Mouse (Mus musculus) adrenal gland, postnatal 4 days (tissue): ENCODE data around the gene Tdrd6. TPM values are rescaled to one million over a fixed set of nuclear protein-coding genes. Genes with fewer than 3 reads are reported as not detected.
A peak's percentile ranks its signal among the peaks of the same experiment; 100 is the strongest.

Experiments used
- DNase-seq, 2 experiments: peaks; one replicate each; pipeline ENCODE4 v3.0.0; 2021 to 2022; ENCODE audit warnings: low spot score in 2 of 2, mixed read lengths in 2 of 2
- long read RNA-seq, 2 experiments: library from polyadenylated mRNA; stranded (forward); transcript quantifications; one replicate each; pipeline ENCODE4 v2.0.0; 2021
- total RNA-seq, 2 experiments: library from RNA; stranded (reverse); gene quantifications; 2 replicates each; pipeline ENCODE4 v1.2.3; 2021

The Tdrd6 gene
- total RNA-seq, result under 1 TPM; 0.06 to 0.11 TPM
- long read RNA-seq, experiment 1, result 0 reads
- long read RNA-seq, experiment 2, result 0 reads

DNA sequence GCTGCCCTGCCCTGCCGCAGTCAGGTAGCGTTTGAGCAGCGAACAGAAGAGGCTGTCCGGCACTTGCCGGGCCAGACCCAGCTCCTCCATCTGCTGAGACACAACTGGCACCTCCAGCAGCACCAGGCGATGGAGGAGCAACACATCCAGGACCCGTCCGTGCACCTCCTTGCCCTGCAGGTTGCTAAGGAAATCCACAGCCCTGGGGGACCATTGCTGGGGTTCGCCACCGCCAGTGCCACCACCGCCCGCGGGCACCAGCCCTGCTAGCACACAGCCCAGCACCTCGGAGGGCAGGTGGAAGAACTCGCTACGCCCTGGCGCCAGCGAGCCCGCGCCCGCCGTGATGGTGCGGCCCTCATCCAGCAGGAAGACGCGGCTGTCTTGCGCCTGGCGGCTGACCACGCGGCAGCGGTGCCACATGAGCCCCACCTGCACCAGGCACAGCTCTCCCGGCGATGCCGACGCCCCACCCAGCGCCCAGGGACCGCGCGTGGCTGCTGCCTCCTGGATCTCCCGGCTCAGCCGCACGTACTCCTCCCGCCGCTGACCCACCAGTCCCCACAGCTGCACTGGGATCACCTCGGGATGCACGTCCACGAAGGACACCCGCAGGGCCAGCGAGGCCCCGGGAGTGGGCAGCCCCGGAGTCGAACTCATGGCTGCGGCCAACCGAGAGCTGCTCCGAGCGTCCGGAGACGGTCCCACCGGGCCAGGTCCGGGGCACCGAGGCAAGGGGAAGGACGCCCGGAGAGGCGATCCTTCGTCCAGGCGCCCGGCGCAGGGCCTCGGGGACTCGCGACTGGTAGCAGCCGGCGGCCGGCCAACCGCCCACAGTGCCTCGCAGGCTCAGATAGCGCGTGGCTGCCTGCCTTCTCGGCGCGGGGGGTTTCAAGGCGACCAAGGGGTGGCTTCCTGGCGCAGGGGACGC is at the start of gene Tdrd6:
Tdrd6 (minus strand) TSS at position 804 of the 931 bp plus-strand sequence.
- no peak for DNase-seq

GRCm38 (mm10) chr17:43677317-43677716 is 47.2 kb upstream of the Tdrd6 start:
- DNase-seq, result no peak

DNA sequence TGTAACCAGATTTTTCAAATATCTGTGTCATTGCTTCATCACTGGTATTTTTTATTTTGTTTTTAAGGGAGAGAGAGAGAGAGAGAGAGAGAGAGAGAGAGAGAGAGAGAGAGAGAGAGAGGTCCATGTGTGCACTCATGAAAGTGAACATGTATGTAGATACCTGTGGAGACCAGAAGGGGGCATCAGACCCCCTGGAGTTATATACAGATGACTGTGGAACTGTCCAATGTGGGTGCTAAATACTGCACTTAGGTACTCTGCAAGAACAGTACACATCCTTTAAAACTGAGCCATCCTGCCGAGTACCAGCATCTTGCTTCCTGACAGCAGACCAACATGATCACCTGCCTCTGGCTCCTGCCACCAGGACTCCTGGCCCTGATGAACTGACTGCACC is 46.1 kb upstream of the Tdrd6 start:
- DNase-seq, result no peak

- DNase-seq, result no peak
Observed at GRCm38 (mm10) chr17:43675228-43675627, 45.1 kb upstream of the Tdrd6 start.

DNA sequence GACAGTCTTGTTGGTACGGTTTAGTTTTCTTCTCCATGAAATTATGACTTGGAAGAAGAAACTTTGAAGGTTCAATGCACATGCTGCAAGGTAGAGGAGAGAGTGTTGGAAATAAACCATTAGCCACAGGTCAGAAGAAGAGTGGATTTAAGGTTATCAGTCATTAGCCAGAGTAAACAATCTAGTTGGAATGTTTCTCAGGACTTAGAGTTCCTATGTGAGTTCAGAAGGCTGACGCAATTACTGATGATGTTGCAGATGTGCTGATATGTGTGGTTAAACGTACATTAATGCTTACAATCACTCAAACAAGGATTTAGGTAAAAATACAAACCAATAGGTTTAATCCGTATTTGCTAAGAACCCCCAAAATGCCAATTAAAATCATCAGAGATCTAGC is 41.8 kb upstream of the Tdrd6 start:
- DNase-seq, result no peak

DNA sequence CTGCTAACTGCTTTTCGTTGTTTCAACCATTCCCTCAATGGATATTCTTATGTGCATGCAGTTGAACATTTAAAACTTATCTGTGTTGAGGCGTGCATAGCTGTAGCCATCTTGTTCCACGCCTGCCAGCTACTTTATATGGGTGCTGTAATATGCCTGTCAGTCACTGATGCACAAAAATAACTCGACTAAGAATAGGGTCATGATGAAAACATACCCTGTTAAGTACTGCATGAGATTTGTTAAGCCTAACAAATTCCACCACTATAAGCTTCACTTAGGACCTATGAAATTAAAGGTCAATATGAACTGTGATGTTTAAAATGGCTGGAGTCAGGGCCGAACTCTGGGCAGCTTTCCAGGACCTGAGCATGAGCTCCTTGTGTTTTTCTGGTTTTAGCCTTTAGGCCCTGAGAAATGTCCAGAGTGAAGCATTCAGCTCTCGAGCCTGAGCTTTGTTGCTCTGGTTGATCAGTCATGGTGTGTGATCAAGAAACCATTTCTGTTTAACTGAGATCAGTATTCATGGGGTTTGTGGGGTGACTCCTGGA is 39.1 kb upstream of the Tdrd6 start:
- DNase-seq, result no peak

DNA sequence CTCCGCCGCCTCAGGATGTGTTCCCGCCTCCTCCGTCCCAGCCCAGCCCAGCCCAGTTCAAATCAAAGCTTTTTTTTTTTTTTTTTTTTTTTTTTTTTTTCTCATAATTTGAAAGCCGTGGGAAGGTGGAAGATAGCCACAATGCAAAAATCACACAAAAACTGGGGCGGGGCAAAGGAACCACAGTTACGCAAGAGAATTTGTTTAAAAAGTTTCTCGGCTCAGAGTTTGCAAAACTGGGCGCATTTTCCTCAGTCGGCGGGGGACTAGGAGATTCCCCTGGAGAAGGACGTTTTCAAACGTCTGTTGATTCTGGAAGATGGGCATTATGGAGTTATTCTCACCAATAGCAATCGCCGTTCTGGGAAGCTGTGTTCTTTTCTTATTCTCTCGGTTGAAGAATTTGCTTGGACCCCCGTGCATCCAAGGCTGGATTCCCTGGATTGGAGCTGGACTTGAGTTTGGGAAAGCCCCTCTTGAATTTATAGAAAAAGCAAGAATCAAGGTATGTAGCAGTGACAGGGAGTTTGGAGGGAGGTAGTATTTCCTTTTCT is 37.3 kb upstream of the Tdrd6 start, which contains the start of gene Cyp39a1:
Cyp39a1 (plus strand) TSS at position 136 of the 554 bp plus-strand sequence.
- no peak for DNase-seq

GRCm38 (mm10) chr17:43666576-43667289 is 36.6 kb upstream of the Tdrd6 start, which contains the start of gene Slc25a27:
Gene Slc25a27, minus strand, starts transcription at chr17:43667214.
- peak; percentile 49 to 68 for DNase-seq

- no peak for DNase-seq
Observed at GRCm38 (mm10) chr17:43651314-43652046, 21.4 kb upstream of the Tdrd6 start.

DNA sequence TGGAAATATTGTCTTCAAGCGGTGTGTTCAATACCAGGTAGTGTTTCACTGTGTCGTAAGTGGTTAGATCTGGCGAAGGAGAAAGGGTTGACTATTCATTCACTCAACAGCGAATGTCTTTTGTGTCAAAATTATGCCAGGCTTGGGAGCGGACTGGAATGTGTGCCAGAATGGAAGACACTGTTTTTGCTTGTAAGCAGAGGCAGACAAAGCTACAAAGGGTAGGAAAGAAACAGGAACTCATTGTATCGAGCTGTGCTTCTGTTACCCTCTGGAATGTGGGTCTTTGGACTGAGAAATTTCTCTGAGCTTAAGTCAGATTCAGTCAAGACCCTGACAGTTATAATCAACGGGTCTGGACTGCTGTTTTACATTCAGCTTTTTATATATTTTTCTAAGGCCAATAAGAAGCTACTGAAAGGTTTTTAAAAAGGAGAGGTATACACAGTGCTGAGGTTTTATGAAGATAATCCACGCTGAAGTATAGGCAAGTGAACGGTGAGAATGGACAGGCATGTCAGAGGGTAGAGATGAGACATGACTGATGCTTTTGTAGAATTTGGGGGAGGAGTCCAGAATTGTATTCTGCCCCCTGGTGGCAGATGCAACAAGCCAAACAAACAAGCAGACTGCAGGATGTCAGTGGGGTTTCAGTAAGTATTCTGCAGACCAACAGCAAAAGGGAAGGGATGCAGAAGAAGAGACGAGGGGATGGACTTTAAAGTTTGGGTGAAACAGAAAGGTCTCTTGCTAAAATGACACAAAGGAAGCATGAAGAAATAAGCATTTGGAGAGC is 19.7 kb upstream of the Tdrd6 start:
- no peak for DNase-seq

GRCm38 (mm10) chr17:43646925-43647324 is 16.8 kb upstream of the Tdrd6 start:
- DNase-seq, result no peak

- DNase-seq, result no peak
Observed at GRCm38 (mm10) chr17:43645136-43645535, 15.0 kb upstream of the Tdrd6 start.

GRCm38 (mm10) chr17:43644375-43644774 is 14.3 kb upstream of the Tdrd6 start:
- no peak for DNase-seq

- DNase-seq, result no peak
Observed at GRCm38 (mm10) chr17:43643191-43643590, 13.1 kb upstream of the Tdrd6 start.

DNA sequence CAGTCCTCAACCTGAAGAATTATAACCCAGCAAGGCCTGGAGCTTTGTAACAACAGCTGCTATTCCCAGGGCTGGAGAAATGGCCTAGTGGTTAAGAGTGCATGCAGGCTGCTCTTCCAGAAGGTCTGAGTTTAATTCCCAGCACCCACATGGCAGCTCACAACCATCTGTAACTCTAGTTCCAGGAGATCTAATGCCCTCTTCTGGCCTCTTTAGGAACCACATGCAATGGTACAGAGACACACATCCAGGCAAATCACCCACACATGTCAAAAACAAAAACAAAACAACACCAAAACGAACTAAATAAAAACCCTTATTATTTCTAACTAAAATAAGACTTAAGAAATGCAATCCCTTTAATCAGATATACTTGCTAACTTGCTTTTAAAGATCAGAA is 10.7 kb upstream of the Tdrd6 start:
- DNase-seq, result no peak

GRCm38 (mm10) chr17:43637146-43637545 is 7.0 kb upstream of the Tdrd6 start:
- no peak for DNase-seq

GRCm38 (mm10) chr17:43630427-43630760 is 295 bp upstream of the Tdrd6 start:
- DNase-seq, result no peak

- DNase-seq, result no peak
Observed at GRCm38 (mm10) chr17:43629026-43629495, 1.0 kb downstream of the Tdrd6 start.

DNA sequence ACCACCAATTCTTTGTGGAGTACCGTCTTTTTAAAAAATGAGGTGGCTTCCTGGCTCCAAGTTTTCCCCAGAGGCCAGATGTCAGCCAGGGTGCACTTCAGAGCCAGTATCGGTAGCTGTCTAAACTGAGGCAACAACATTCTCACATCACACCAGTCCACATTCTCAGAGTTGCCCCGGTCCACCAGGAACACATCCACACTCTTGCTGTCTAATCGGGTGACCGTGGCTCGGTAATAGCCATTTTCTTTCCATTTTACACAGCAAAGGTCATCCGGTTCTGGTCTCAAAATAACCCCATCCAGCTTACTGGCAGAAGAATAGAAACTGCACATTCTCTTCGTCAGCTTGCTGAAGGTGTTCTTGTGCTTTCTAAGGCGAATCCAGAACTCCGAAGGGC is 1.9 kb downstream of the Tdrd6 start:
- DNase-seq, result no peak

GRCm38 (mm10) chr17:43622076-43622475 is 8.0 kb downstream of the Tdrd6 start:
- DNase-seq, result no peak
